Mouse (Mus musculus): ENCODE results near the gene Zfp28. TPM values are rescaled to one million over a fixed set of nuclear protein-coding genes. Genes with fewer than 3 reads are reported as not detected.

The Zfp28 gene
- polyA plus RNA-seq, 1 experiment from 2014 or later = 14.8 TPM

DNA sequence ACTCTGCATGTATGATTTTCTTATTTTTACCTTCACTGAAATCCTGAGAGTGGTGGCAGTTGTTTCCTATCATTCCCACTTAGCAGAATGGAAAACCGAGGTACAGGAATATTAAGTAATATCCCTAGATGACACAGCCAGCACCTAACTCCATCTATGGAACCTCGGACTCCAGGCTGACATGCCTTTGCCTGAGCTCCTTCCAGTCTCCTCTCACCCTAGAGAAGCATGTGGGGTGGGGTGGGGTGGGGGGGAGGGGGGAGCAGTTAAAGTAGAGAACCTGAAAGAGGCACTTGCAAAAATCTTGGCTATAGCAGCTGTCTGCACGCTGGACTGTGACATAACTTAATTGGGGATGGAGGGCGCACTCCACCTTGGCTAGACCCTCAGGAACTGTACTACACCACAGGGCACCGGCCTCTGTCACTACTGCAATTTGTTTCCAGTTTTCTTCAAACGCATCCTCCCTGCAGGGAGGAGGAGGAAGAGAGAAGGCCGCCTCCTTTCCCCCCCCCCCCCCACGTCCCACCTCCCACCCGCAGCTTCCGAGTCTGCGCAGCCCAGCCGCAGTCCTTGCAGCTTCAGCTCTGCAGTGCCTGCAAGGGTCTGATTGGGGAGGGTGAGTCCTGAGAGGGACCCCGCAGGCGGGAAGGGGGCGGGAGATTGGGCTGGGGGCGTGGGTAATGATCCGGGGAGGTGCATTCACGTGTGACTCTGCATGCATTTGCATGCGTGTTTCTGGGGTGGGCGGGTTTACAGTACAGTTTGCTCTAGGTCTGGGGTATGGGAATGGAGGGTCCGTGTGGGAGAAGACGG lies 31.7 kb downstream of the Zfp28 start:
- Histone ChIP-seq H3K27me3 (peaks cover 8% of the 10 kb centered on the region; the same call in 1 of the 2 replicates), H3K4me3 (peak overlapping the region; percentile 35), H3K9me3 (no peaks in the 10 kb centered on the region), H3K4me2 (replicated peaks) (peak overlapping the region; percentile 50), H3K27ac (replicated peaks) (no peak overlapping the region), H3K4me1 (peaks cover 3% of the 10 kb centered on the region; the same call in 1 of the 2 replicates), H3K9ac (replicated peaks) (peak overlapping the region; percentile 37; the same call in 1 of the 2 replicates), H3K36me3 (no peaks in the 10 kb centered on the region)
- whole genome bisulfite sequencing = 9% methylated on average over 17 of the region's 22 CpGs
- ATAC-seq (ENCODE audit: low FRiP score, low read depth) = peak; percentile 78

DNA sequence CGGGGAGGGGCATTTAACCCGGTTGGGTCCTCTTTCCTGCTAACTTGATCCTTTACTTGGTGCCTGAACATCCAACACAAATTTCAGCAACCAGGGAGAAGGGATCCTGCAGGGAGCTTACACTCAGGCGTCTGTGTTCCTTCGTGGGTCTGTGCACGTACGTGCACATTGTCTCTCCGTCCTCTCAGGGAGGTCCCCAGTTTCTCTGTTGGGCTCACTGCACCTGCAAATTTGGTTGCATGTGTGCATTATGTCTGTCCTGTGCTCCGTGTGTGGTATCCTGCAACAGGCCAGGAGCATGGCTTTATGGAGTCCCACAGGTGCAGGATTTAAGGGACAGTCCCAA lies 32.3 kb downstream of the Zfp28 start:
- Histone ChIP-seq H3K27ac (replicated peaks) (no peak overlapping the region), H3K4me1 (peaks cover 3% of the 10 kb centered on the region; the same call in 1 of the 2 replicates), H3K9ac (replicated peaks) (no peak overlapping the region), H3K36me3 (no peaks in the 10 kb centered on the region), H3K27me3 (peaks cover 8% of the 10 kb centered on the region; the same call in 1 of the 2 replicates), H3K9me3 (no peaks in the 10 kb centered on the region), H3K4me3 (peak overlapping the region; percentile 35), H3K4me2 (replicated peaks) (peak overlapping the region; percentile 50)
- peak; percentile 41; the same call in 1 of the 2 replicates for ATAC-seq (ENCODE audit: low FRiP score, low read depth)
- 20% methylated on average over 8 of the region's 8 CpGs for WGBS

DNA sequence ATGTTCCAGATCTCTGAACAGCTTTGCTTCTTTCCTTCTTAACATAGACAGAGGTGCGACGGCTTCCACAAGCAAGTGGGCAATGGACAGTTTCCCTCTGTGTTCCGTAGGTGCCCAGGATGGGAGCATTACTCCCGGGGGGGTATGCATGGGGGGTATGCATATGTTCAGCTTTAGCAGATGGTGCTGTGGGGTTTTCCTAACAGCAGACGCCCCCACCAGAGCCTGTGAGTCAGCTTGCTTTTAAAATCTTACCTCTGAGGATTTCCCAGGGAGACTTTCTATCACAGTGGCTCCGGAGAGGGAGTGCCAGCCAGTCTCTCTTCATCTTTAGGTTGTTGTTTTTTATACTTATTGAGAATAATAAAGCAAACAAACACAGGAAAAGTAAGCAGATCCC lies 36.8 kb downstream of the Zfp28 start:
- no peak overlapping the region for H3K9ac ChIP-seq (replicated peaks)
- no peak overlapping the region for H3K4me3 ChIP-seq
- ATAC-seq (ENCODE audit: low FRiP score, low read depth) = no peak
- WGBS = 83% methylated on average over 6 of the region's 6 CpGs
- H3K9me3 ChIP-seq = no peaks in the 10 kb centered on the region
- no peak overlapping the region for H3K4me2 ChIP-seq (replicated peaks)
- no peaks in the 10 kb centered on the region for H3K36me3 ChIP-seq
- H3K4me1 ChIP-seq = 0 out of 2 replicates have a peak, but pooled peaks cover 3% of the 10 kb centered on the region
- H3K27me3 ChIP-seq = peaks cover 8% of the 10 kb centered on the region; the same call in 1 of the 2 replicates
- H3K27ac ChIP-seq (replicated peaks) = no peak overlapping the region

DNA sequence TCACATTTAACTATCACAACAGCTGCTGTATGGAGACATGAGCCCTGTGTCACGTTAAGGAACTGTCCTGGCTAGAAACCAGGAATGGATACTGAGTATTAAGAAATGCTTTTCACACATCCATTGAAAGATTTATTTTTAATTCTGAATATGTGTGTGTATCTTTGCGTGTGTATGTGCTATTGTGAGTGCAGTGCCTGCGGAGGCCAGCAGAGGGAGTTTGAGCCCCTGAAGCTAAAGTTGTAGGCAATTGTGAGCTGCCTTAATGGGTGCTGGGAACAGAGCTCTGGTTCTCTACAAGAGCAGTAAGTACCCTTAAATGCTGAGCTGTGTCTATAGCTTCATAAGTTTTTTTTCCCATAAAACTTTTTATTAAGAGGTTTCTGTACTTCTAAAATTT lies 46.3 kb downstream of the Zfp28 start:
- Histone ChIP-seq H3K4me2 (replicated peaks) (no peak overlapping the region), H3K4me3 (no peak overlapping the region), H3K4me1 (no peaks in the 10 kb centered on the region), H3K27ac (replicated peaks) (no peak overlapping the region), H3K36me3 (no peaks in the 10 kb centered on the region), H3K9ac (replicated peaks) (no peak overlapping the region), H3K27me3 (no peaks in the 10 kb centered on the region), H3K9me3 (peaks cover 5% of the 10 kb centered on the region; the same call in 1 of the 2 replicates)
- ATAC-seq (ENCODE audit: low FRiP score, low read depth) = no peak
- WGBS = 85% methylated on average over 3 of the region's 3 CpGs

DNA sequence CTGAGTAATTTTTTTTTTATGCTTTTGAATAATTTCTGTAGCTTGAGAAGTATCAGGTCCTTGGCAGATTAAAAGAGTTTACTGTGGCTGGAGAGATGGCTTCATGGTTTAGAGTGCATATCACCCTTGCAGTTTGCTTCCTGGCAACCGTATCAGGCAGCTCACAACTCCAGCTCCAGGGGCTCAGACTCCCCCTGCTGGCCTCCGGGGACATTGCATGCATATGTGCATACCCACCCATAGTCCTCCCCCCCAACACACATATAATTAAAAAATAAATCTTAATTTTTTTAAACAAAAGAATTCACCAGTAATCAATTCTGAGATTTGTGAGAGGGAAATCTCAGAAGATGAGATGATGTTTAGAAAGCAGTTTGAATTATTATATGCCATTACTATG lies 47.2 kb downstream of the Zfp28 start:
- Histone ChIP-seq H3K9ac (replicated peaks) (no peak overlapping the region), H3K36me3 (no peaks in the 10 kb centered on the region), H3K4me3 (no peak overlapping the region), H3K27ac (replicated peaks) (no peak overlapping the region), H3K4me2 (replicated peaks) (no peak overlapping the region), H3K27me3 (no peaks in the 10 kb centered on the region), H3K4me1 (peaks cover 5% of the 10 kb centered on the region), H3K9me3 (peaks cover 5% of the 10 kb centered on the region; the same call in 1 of the 2 replicates)
- 44% methylated on average over 2 of the region's 2 CpGs for WGBS
- ATAC-seq (ENCODE audit: low FRiP score, low read depth) = no peak

DNA sequence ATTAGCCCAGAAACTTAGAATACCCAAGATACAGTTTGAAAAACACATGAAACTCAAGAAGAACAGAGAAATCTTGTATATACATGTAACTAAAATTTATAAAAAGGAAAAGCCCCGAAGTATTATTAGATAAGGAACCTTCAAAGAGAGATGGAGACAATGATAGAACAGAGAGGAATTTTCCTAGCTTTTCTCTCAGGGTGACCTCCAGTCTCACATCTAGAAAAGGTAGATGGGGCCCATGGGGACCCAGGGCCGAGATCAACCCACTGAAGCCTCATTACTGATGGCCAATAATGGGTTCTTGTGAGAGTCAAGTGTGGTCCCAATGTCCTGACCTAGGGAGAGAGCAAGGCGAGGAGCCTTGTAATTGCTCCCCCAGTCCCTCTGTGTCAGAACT lies 55.3 kb downstream of the Zfp28 start, which contains the start of gene Olfr1344:
TSS of gene Olfr1344 (plus strand) at position 301 of the 400 bp plus-strand sequence.
- H3K27me3 ChIP-seq = no peaks in the 10 kb centered on the region
- H3K9me3 ChIP-seq = no peaks in the 10 kb centered on the region
- H3K27ac ChIP-seq (replicated peaks) = no peak within 1 kb of the TSS
- H3K4me2 ChIP-seq (replicated peaks) = no peak within 1 kb of the TSS
- no peak for ATAC-seq (ENCODE audit: low FRiP score, low read depth)
- H3K4me3 ChIP-seq = no peak within 1 kb of the TSS
- no peaks in the 10 kb centered on the region for H3K36me3 ChIP-seq
- 91% methylated on average over 3 of the region's 3 CpGs for WGBS
- peaks cover 11% of the 10 kb centered on the region for H3K4me1 ChIP-seq
- no peak within 1 kb of the TSS for H3K9ac ChIP-seq (replicated peaks)

DNA sequence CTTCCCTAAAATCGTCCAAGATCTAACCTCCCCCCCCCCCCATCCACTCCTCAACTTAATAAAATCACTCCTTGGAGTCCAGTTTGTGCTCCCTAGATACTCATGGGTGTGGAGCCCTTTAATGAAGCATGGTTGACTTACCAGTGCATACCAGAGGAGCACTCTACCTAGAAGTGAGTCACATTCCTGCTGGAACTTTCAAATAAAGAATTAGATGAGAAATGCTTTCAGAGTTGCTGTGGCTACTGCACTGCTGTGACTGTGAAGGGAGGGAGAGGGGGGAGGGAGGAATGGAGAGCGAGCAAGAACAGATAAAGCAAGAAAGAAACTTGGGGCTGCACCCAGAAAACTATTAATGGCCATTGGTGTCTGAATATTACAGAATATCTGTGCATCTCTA lies 58.1 kb downstream of the Zfp28 start:
- H3K27me3 ChIP-seq = no peaks in the 10 kb centered on the region
- H3K36me3 ChIP-seq = no peaks in the 10 kb centered on the region
- 66% methylated on average over 2 of the region's 2 CpGs for WGBS
- no peak overlapping the region for H3K27ac ChIP-seq (replicated peaks)
- no peak for ATAC-seq (ENCODE audit: low FRiP score, low read depth)
- no peak overlapping the region for H3K9ac ChIP-seq (replicated peaks)
- H3K4me1 ChIP-seq = no peaks in the 10 kb centered on the region
- H3K9me3 ChIP-seq = no peaks in the 10 kb centered on the region
- H3K4me2 ChIP-seq (replicated peaks) = no peak overlapping the region
- H3K4me3 ChIP-seq = no peak overlapping the region

Other genes starting within 250 kb of the Zfp28 start
- gene Zfp787, start 227.3 kb upstream of the Zfp28 start, polyA plus RNA-seq (2016; fragmentation: Nextera tagmentation; extraction: Ambion mirVana) = 33.1 and 33.4 TPM in 2 replicates
- gene Zfp444, start 211.1 kb upstream of the Zfp28 start, polyA plus RNA-seq (2016; fragmentation: Nextera tagmentation; extraction: Ambion mirVana) = 87.1 and 88.4 TPM in 2 replicates
- gene Galp, start 186.2 kb upstream of the Zfp28 start, polyA plus RNA-seq (2016; fragmentation: Nextera tagmentation; extraction: Ambion mirVana) = not detected in 2 replicates
- gene Zscan5b, start 161.0 kb upstream of the Zfp28 start, polyA plus RNA-seq (2016; fragmentation: Nextera tagmentation; extraction: Ambion mirVana) = not detected in 2 replicates
- gene Epp13, start 130.6 kb upstream of the Zfp28 start, polyA plus RNA-seq (2016; fragmentation: Nextera tagmentation; extraction: Ambion mirVana) = not detected in 2 replicates
- 11.4 and 14.2 TPM in 2 replicates for gene Zfp667, start 96.7 kb upstream of the Zfp28 start, polyA plus RNA-seq (2016; fragmentation: Nextera tagmentation; extraction: Ambion mirVana)
- 7.9 and 8.7 TPM in 2 replicates for gene Zfp583, start 52.0 kb upstream of the Zfp28 start, polyA plus RNA-seq (2016; fragmentation: Nextera tagmentation; extraction: Ambion mirVana)
- 4.5 and 4.8 TPM in 2 replicates for gene Gm3854, start 39.5 kb upstream of the Zfp28 start, polyA plus RNA-seq (2016; fragmentation: Nextera tagmentation; extraction: Ambion mirVana)
- 2.4 and 3.1 TPM in 2 replicates for gene Zfp78, start 20.0 kb upstream of the Zfp28 start, polyA plus RNA-seq (2016; fragmentation: Nextera tagmentation; extraction: Ambion mirVana)
- gene Smim17, start 15.4 kb downstream of the Zfp28 start, polyA plus RNA-seq (2016; fragmentation: Nextera tagmentation; extraction: Ambion mirVana) = 0.85 and 1.1 TPM in 2 replicates
- not detected in 2 replicates for gene Gm20715, start 27.0 kb downstream of the Zfp28 start, polyA plus RNA-seq (2016; fragmentation: Nextera tagmentation; extraction: Ambion mirVana)
- not detected in 2 replicates for gene Olfr1344, start 55.4 kb downstream of the Zfp28 start, polyA plus RNA-seq (2016; fragmentation: Nextera tagmentation; extraction: Ambion mirVana)
- gene Olfr1336, start 72.9 kb downstream of the Zfp28 start, polyA plus RNA-seq (2016; fragmentation: Nextera tagmentation; extraction: Ambion mirVana) = not detected in 2 replicates
- gene Olfr1346, start 83.8 kb downstream of the Zfp28 start, polyA plus RNA-seq (2016; fragmentation: Nextera tagmentation; extraction: Ambion mirVana) = not detected in 2 replicates
- gene Olfr5, start 103.6 kb downstream of the Zfp28 start, polyA plus RNA-seq (2016; fragmentation: Nextera tagmentation; extraction: Ambion mirVana) = not detected in 2 replicates
- gene Olfr1347, start 116.5 kb downstream of the Zfp28 start, polyA plus RNA-seq (2016; fragmentation: Nextera tagmentation; extraction: Ambion mirVana) = not detected in 2 replicates
- gene Olfr1348, start 125.5 kb downstream of the Zfp28 start, polyA plus RNA-seq (2016; fragmentation: Nextera tagmentation; extraction: Ambion mirVana) = not detected in 2 replicates
- not detected in 2 replicates for gene Olfr1349, start 139.7 kb downstream of the Zfp28 start, polyA plus RNA-seq (2016; fragmentation: Nextera tagmentation; extraction: Ambion mirVana)
- gene Olfr1350, start 181.5 kb downstream of the Zfp28 start, polyA plus RNA-seq (2016; fragmentation: Nextera tagmentation; extraction: Ambion mirVana) = not detected in 2 replicates

Measured in midbrain, embryonic 12.5 days (tissue).